Mouse (Mus musculus): Measurements from ENCODE around the gene Cmss1. TPM values are rescaled to one million over a fixed set of nuclear protein-coding genes. Genes with fewer than 3 reads are reported as not detected.

The Cmss1 gene
- total RNA-seq, 2 experiments from 2014 or later: 14.1 to 17.6 TPM

GRCm38 (mm10) chr16:57339765-57340612 is 266.7 kb downstream of the Cmss1 start:
- intact Hi-C loops (cut with DNase I): no loop called here

GRCm38 (mm10) chr16:57336770-57337423 is 269.8 kb downstream of the Cmss1 start:
- no peak for DNase-seq (ENCODE audit: extremely low spot score in 1 of 2, low spot score in 2 of 2)
- intact Hi-C loops (cut with DNase I): no loop called here

More at GRCm38 (mm10) chr16:57339765-57340612, 266.7 kb downstream of the Cmss1 start:
- DNase-seq (ENCODE audit: extremely low spot score in 1 of 2, low spot score in 2 of 2): no peak

- DNase-seq (ENCODE audit: extremely low spot score in 1 of 2, low spot score in 2 of 2): no peak
- intact Hi-C loops (cut with DNase I): no loop called here
Observed at GRCm38 (mm10) chr16:57332301-57332700, 274.4 kb downstream of the Cmss1 start.

- DNase-seq (ENCODE audit: extremely low spot score in 1 of 2, low spot score in 2 of 2): no peak
- intact Hi-C loops (cut with DNase I): no loop called here
Observed at GRCm38 (mm10) chr16:57330111-57330510, 276.6 kb downstream of the Cmss1 start.

GRCm38 (mm10) chr16:57329028-57329427 is 277.6 kb downstream of the Cmss1 start:
- intact Hi-C loops (cut with DNase I): no loop called here
- DNase-seq (ENCODE audit: extremely low spot score in 1 of 2, low spot score in 2 of 2): no peak

DNA sequence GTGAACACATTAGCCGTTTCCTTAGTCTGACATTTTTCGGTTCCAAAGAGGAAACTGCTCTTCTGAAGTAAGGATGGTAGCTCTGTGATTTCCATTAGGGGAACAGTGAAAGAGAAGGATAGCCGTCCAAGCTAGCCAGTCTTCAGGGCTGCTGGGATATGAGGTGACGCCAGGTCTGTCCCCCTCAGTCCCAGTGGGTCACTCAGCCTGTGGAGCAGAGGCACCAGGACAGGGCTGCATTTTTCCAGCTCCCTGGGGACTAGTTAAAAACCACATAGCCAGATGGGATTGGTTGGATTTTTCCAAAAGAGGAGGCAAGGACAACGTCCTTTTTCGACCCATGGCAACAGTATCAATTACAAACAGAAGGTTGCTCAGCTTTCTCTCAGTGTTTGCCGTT is 279.7 kb downstream of the Cmss1 start:
- intact Hi-C loops (cut with DNase I): no loop called here
- DNase-seq (ENCODE audit: extremely low spot score in 1 of 2, low spot score in 2 of 2): no peak

- DNase-seq (ENCODE audit: extremely low spot score in 1 of 2, low spot score in 2 of 2): no peak
- intact Hi-C loops (cut with DNase I): no loop called here
Observed at GRCm38 (mm10) chr16:57319284-57320124, 287.2 kb downstream of the Cmss1 start.

DNA sequence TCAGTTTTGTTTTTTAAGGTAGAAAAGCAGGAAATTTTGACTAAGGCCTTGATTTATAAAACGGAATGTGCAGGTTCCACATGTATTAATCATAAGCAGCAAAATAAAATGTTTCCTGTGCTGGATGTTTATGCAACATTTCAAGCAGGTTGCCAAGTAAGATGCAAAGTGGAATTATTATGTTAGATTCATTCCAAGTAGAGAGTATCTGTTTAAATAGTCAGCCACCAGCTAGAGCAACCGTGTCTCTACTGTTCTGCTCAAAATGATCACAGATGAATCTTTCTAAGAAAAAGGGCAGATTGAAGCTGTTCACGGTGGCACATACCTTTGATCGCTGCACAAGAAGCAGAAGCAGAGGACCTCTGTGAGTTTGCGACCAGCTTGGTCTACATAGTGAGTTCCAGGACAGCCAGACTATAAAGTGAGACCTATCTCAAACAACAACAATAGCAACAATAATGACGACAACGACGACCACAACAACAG is 288.0 kb downstream of the Cmss1 start:
- intact Hi-C loops (cut with DNase I): no loop called here
- DNase-seq (ENCODE audit: extremely low spot score in 1 of 2, low spot score in 2 of 2): no peak

DNA sequence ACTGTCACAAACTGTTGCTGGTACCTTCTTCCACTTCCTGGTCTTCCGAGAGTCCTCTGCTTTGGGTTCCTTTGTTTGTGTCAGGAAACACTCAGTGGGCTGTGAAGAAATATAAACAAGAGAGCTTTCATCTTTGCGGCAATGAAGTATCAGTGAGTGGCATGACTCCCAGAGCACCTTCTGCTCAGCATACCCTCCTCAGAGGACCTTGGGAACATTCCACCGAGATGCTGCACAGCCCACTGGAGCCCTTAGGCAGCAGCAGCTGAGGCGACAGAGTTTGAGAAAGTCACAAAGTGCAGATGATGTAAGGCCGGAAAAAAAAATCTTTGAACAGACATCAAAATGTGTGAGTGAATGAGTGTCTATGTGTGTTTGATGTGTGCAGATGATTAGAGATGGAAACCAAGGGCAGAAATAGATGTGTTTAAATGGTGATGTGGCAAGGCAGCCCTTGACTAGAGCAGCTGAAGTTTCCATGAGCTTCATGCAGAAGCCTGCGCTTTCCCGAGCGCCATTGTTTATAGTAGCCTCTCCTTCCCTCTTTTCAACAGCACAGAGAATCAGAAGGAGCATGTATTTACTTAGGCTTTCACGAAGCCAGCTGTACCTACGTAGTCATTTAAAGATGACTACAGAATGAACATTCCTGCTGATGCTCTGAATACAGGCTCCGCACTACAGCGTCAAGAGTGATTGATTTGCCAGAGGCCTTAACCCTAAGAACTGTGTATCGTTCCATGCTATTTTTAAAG is 288.6 kb downstream of the Cmss1 start:
- intact Hi-C loops (cut with DNase I): no loop called here

DNA sequence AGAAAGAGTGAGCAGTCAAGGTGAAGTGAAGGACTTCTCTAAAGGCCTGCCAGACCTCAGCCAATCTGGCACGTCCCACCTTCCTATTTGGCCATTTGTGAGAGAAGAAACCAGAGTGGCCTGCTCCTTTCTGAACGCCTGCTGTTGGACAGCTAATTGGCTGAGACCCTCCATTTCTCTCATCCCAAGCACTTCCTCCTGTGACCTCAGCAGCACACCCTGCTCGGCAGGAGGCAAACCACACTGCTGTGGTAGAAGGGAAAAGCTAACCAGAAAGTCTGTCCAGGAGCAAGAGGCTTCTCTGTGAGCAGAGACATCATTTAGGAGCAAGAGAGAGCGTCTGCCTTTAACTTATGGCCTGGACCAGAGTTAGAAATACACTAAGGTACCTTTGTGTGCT is 289.5 kb downstream of the Cmss1 start:
- intact Hi-C loops (cut with DNase I): no loop called here
- DNase-seq (ENCODE audit: extremely low spot score in 1 of 2, low spot score in 2 of 2): no peak

More for the DNA sequence above, 288.6 kb downstream of the Cmss1 start:
- no peak for DNase-seq (ENCODE audit: extremely low spot score in 1 of 2, low spot score in 2 of 2)

- DNase-seq (ENCODE audit: extremely low spot score in 1 of 2, low spot score in 2 of 2): no peak
- intact Hi-C loops (cut with DNase I): no loop called here
Observed at GRCm38 (mm10) chr16:57315026-57315425, 291.6 kb downstream of the Cmss1 start.

- DNase-seq (ENCODE audit: extremely low spot score in 1 of 2, low spot score in 2 of 2): no peak
- intact Hi-C loops (cut with DNase I): no loop called here
Observed at GRCm38 (mm10) chr16:57314236-57314635, 292.4 kb downstream of the Cmss1 start.

- DNase-seq (ENCODE audit: extremely low spot score in 1 of 2, low spot score in 2 of 2): no peak
- intact Hi-C loops (cut with DNase I): no loop called here
Observed at GRCm38 (mm10) chr16:57313487-57313886, 293.2 kb downstream of the Cmss1 start.

GRCm38 (mm10) chr16:57312130-57312529 is 294.5 kb downstream of the Cmss1 start:
- no peak for DNase-seq (ENCODE audit: extremely low spot score in 1 of 2, low spot score in 2 of 2)
- intact Hi-C loops (cut with DNase I): no loop called here

GRCm38 (mm10) chr16:57305463-57305862 is 301.2 kb downstream of the Cmss1 start:
- intact Hi-C loops (cut with DNase I): no loop called here
- no peak for DNase-seq (ENCODE audit: extremely low spot score in 1 of 2, low spot score in 2 of 2)

DNA sequence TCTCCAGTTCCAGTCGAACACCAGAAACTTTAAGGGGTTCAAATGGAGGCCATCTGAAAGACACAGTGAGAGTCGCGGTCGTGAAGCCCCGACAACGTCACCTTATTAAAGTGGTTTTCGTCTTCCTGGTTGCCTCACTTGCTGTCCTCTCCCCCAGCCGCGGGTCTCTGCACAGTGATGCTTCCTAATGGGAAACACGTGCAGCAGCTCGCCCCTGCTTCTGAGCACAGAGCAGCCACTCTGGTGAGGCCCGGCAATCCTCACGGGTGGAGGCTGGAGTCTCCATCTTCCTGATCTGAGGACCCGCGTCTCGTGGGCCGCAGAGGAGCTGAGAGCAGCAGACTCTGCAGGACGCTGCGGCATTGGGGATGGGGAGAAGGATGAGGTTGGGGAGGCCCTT is 302.9 kb downstream of the Cmss1 start:
- intact Hi-C loops (cut with DNase I): no loop called here
- DNase-seq (ENCODE audit: extremely low spot score in 1 of 2, low spot score in 2 of 2): peak in 1 of 2 experiments; percentile 22

DNA sequence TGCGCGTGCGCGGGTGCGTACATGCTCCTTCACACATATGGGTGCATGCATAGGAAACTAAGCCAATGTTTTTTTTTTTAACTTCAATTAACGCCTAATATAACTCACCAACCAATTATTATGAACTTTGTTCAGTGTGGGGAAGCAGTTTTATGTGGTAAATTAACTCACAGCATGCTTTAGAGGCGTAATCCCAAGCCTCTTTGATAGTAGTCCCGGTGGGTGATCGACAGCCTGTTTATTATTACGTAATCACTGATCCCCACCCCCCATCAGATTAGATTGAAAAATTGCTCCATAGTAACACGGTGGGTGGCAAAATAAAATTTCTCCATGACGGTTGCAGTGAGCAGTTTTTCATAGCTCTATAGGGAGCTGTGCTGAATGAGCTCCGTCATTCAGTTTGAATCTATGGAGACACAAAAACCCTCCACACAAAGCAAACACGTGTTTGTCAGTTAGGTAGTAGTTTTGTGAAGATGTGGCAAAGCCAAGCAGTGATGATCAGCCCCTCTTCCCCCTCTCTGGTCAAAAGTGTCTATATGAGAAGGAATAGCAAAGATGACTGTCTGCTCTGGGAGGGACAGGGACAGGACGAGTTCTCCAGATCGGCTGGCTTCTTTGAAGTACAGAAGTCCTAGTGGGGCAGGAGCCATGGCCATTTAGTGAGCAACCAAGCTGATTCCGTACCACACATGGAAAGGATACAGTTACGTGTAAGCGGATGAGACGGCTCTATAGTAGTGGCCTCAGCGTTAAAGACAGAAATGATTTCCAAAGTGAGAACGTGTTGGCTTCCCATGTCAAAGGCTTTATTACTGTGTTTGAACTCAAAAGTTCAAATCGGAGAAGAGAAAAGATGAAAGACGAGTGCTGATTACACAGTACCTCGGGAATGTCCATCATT is 303.6 kb downstream of the Cmss1 start:
- intact Hi-C loops (cut with DNase I): no loop called here
- no peak for DNase-seq (ENCODE audit: extremely low spot score in 1 of 2, low spot score in 2 of 2)

Data from left cerebral cortex, postnatal 10 days (tissue).